Mouse (Mus musculus): Measurements from ENCODE around the gene Cela3b. TPM values are rescaled to one million over a fixed set of nuclear protein-coding genes. Genes with fewer than 3 reads are reported as not detected.

Cela3b gene
- polyA plus RNA-seq, 1 experiment from 2014 or later: 0.18 TPM

GRCm38 (mm10) chr4:137460676-137461075, 30.3 kb upstream of the Cela3b start:
- WGBS (ENCODE audit: insufficient replicate concordance): 71% methylated on average over 14 of the region's 14 CpGs
- H3K27me3 ChIP-seq: no peaks in the 10 kb centered on the region
- no peak overlapping the region for H3K4me3 ChIP-seq (replicated peaks)
- H3K9ac ChIP-seq: no peak overlapping the region
- no peaks in the 10 kb centered on the region for H3K36me3 ChIP-seq (replicated peaks)
- ATAC-seq (ENCODE audit: insufficient read depth): no peak
- H3K4me1 ChIP-seq (replicated peaks): peaks cover 12% of the 10 kb centered on the region
- no peak overlapping the region for H3K27ac ChIP-seq (replicated peaks)
- no peaks in the 10 kb centered on the region for H3K9me3 ChIP-seq (replicated peaks)
- H3K4me2 ChIP-seq: no peak overlapping the region

- no peak overlapping the region for H3K4me3 ChIP-seq (replicated peaks)
- ATAC-seq (ENCODE audit: insufficient read depth): no peak
- H3K4me2 ChIP-seq: no peak overlapping the region
- no peaks in the 10 kb centered on the region for H3K36me3 ChIP-seq (replicated peaks)
- H3K27ac ChIP-seq (replicated peaks): no peak overlapping the region
- H3K9me3 ChIP-seq (replicated peaks): no peaks in the 10 kb centered on the region
- H3K4me1 ChIP-seq (replicated peaks): peaks cover 15% of the 10 kb centered on the region
- WGBS (ENCODE audit: insufficient replicate concordance): 24% methylated on average over 5 of the region's 5 CpGs
- no peak overlapping the region for H3K9ac ChIP-seq
- no peaks in the 10 kb centered on the region for H3K27me3 ChIP-seq
These were observed 28.5 kb upstream of the Cela3b start for GRCm38 (mm10) chr4:137458861-137459260.

- Histone ChIP-seq H3K9me3 (replicated peaks) (no peaks in the 10 kb centered on the region), H3K9ac (no peak overlapping the region), H3K36me3 (replicated peaks) (no peaks in the 10 kb centered on the region), H3K4me1 (replicated peaks) (peaks cover 20% of the 10 kb centered on the region), H3K27me3 (no peaks in the 10 kb centered on the region), H3K27ac (replicated peaks) (no peak overlapping the region), H3K4me3 (replicated peaks) (no peak overlapping the region), H3K4me2 (no peak overlapping the region)
- WGBS (ENCODE audit: insufficient replicate concordance): 68% methylated on average over 9 of the region's 9 CpGs
- ATAC-seq (ENCODE audit: insufficient read depth): no peak
These were observed 28.0 kb upstream of the Cela3b start for GRCm38 (mm10) chr4:137458310-137458709.

- Histone ChIP-seq H3K4me3 (replicated peaks) (no peak overlapping the region), H3K9ac (no peak overlapping the region), H3K4me1 (replicated peaks) (peaks cover 20% of the 10 kb centered on the region), H3K9me3 (replicated peaks) (no peaks in the 10 kb centered on the region), H3K27ac (replicated peaks) (no peak overlapping the region), H3K27me3 (no peaks in the 10 kb centered on the region), H3K36me3 (replicated peaks) (no peaks in the 10 kb centered on the region), H3K4me2 (no peak overlapping the region; the same call in 1 of the 2 replicates)
- WGBS (ENCODE audit: insufficient replicate concordance): 16% methylated on average over 4 of the region's 4 CpGs
- ATAC-seq (ENCODE audit: insufficient read depth): peak; percentile 58
These were observed 27.0 kb upstream of the Cela3b start for GRCm38 (mm10) chr4:137457292-137457691.

- Histone ChIP-seq H3K4me1 (replicated peaks) (peaks cover 20% of the 10 kb centered on the region), H3K4me3 (replicated peaks) (no peak overlapping the region), H3K4me2 (no peak overlapping the region), H3K27me3 (no peaks in the 10 kb centered on the region), H3K9ac (no peak overlapping the region), H3K9me3 (replicated peaks) (no peaks in the 10 kb centered on the region), H3K27ac (replicated peaks) (no peak overlapping the region), H3K36me3 (replicated peaks) (no peaks in the 10 kb centered on the region)
- ATAC-seq (ENCODE audit: insufficient read depth): no peak
- WGBS (ENCODE audit: insufficient replicate concordance): 75% methylated on average over 12 of the region's 12 CpGs
These were observed 26.2 kb upstream of the Cela3b start for GRCm38 (mm10) chr4:137456581-137456980.

GRCm38 (mm10) chr4:137454582-137454981, 24.2 kb upstream of the Cela3b start:
- Histone ChIP-seq H3K27ac (replicated peaks) (no peak overlapping the region), H3K4me2 (no peak overlapping the region), H3K9ac (no peak overlapping the region), H3K9me3 (replicated peaks) (no peaks in the 10 kb centered on the region), H3K4me1 (replicated peaks) (peaks cover 31% of the 10 kb centered on the region), H3K36me3 (replicated peaks) (no peaks in the 10 kb centered on the region), H3K4me3 (replicated peaks) (no peak overlapping the region), H3K27me3 (no peaks in the 10 kb centered on the region)
- ATAC-seq (ENCODE audit: insufficient read depth): no peak
- WGBS (ENCODE audit: insufficient replicate concordance): 75% methylated on average over 14 of the region's 14 CpGs

GRCm38 (mm10) chr4:137453234-137453767, 23.0 kb upstream of the Cela3b start, which contains the start of gene 1700013G24Rik:
1700013G24Rik (plus strand) TSS chr4:137453284.
- Histone ChIP-seq H3K9ac (no peak within 1 kb of the TSS), H3K4me1 (replicated peaks) (peaks cover 43% of the 10 kb centered on the region), H3K9me3 (replicated peaks) (no peaks in the 10 kb centered on the region), H3K4me2 (no peak within 1 kb of the TSS), H3K27ac (replicated peaks) (no peak within 1 kb of the TSS), H3K4me3 (replicated peaks) (no peak within 1 kb of the TSS), H3K36me3 (replicated peaks) (no peaks in the 10 kb centered on the region), H3K27me3 (no peaks in the 10 kb centered on the region)
- WGBS (ENCODE audit: insufficient replicate concordance): 76% methylated on average over 8 of the region's 8 CpGs
- ATAC-seq (ENCODE audit: insufficient read depth): no peak

GRCm38 (mm10) chr4:137452190-137452589, 21.9 kb upstream of the Cela3b start:
- H3K27ac ChIP-seq (replicated peaks): no peak overlapping the region
- no peaks in the 10 kb centered on the region for H3K27me3 ChIP-seq
- peaks cover 51% of the 10 kb centered on the region for H3K4me1 ChIP-seq (replicated peaks)
- WGBS (ENCODE audit: insufficient replicate concordance): 86% methylated on average over 6 of the region's 6 CpGs
- H3K4me3 ChIP-seq (replicated peaks): no peak overlapping the region
- no peak overlapping the region for H3K9ac ChIP-seq
- no peak for ATAC-seq (ENCODE audit: insufficient read depth)
- no peaks in the 10 kb centered on the region for H3K36me3 ChIP-seq (replicated peaks)
- H3K4me2 ChIP-seq: no peak overlapping the region
- no peaks in the 10 kb centered on the region for H3K9me3 ChIP-seq (replicated peaks)

GRCm38 (mm10) chr4:137449715-137450114, 19.4 kb upstream of the Cela3b start:
- no peak overlapping the region for H3K4me2 ChIP-seq
- no peaks in the 10 kb centered on the region for H3K9me3 ChIP-seq (replicated peaks)
- peaks cover 55% of the 10 kb centered on the region for H3K4me1 ChIP-seq (replicated peaks)
- no peak overlapping the region for H3K27ac ChIP-seq (replicated peaks)
- no peaks in the 10 kb centered on the region for H3K27me3 ChIP-seq
- WGBS (ENCODE audit: insufficient replicate concordance): 75% methylated on average over 10 of the region's 10 CpGs
- no peaks in the 10 kb centered on the region for H3K36me3 ChIP-seq (replicated peaks)
- no peak overlapping the region for H3K9ac ChIP-seq
- ATAC-seq (ENCODE audit: insufficient read depth): no peak
- H3K4me3 ChIP-seq (replicated peaks): no peak overlapping the region

GRCm38 (mm10) chr4:137449132-137449531, 18.8 kb upstream of the Cela3b start:
- Histone ChIP-seq H3K4me2 (no peak overlapping the region), H3K36me3 (replicated peaks) (no peaks in the 10 kb centered on the region), H3K9me3 (replicated peaks) (no peaks in the 10 kb centered on the region), H3K9ac (no peak overlapping the region), H3K4me3 (replicated peaks) (no peak overlapping the region), H3K27me3 (no peaks in the 10 kb centered on the region), H3K4me1 (replicated peaks) (peaks cover 56% of the 10 kb centered on the region), H3K27ac (replicated peaks) (0 out of 2 replicates have a peak overlapping the region, but pooled peaks have one; percentile 38)
- no peak for ATAC-seq (ENCODE audit: insufficient read depth)
- WGBS (ENCODE audit: insufficient replicate concordance): 58% methylated on average over 2 of the region's 2 CpGs

GRCm38 (mm10) chr4:137448641-137449040, 18.3 kb upstream of the Cela3b start:
- Histone ChIP-seq H3K27me3 (no peaks in the 10 kb centered on the region), H3K27ac (replicated peaks) (0 out of 2 replicates have a peak overlapping the region, but pooled peaks have one; percentile 38), H3K9me3 (replicated peaks) (no peaks in the 10 kb centered on the region), H3K4me1 (replicated peaks) (peaks cover 57% of the 10 kb centered on the region), H3K4me3 (replicated peaks) (no peak overlapping the region), H3K9ac (0 out of 2 replicates have a peak overlapping the region, but pooled peaks have one; percentile 0), H3K36me3 (replicated peaks) (no peaks in the 10 kb centered on the region), H3K4me2 (no peak overlapping the region)
- WGBS (ENCODE audit: insufficient replicate concordance): 26% methylated on average over 2 of the region's 2 CpGs
- ATAC-seq (ENCODE audit: insufficient read depth): no peak

GRCm38 (mm10) chr4:137448197-137448596, 17.9 kb upstream of the Cela3b start:
- Histone ChIP-seq H3K4me3 (replicated peaks) (no peak overlapping the region), H3K4me2 (no peak overlapping the region), H3K4me1 (replicated peaks) (peaks cover 54% of the 10 kb centered on the region), H3K27ac (replicated peaks) (peak overlapping the region; percentile 74; the same call in 1 of the 2 replicates), H3K9me3 (replicated peaks) (no peaks in the 10 kb centered on the region), H3K9ac (0 out of 2 replicates have a peak overlapping the region, but pooled peaks have one; percentile 0), H3K27me3 (no peaks in the 10 kb centered on the region), H3K36me3 (replicated peaks) (no peaks in the 10 kb centered on the region)
- WGBS (ENCODE audit: insufficient replicate concordance): 60% methylated on average over 6 of the region's 6 CpGs
- ATAC-seq (ENCODE audit: insufficient read depth): no peak

All from liver, embryonic 15.5 days (tissue).